Mouse (Mus musculus) bone marrow, adult 2 months (tissue): ENCODE measurements around the gene Nelfb. TPM values are rescaled to one million over a fixed set of nuclear protein-coding genes. Genes with fewer than 3 reads are reported as not detected.

Experiments
- H3K27ac ChIP-seq: fragments of 200-500 bp; 2 replicates; pipeline ENCODE4 v1.5.1; 2012; ENCODE audit warnings: low read depth, mild to moderate bottlenecking, control low read depth, inconsistent platforms, low read length; ENCODE audit not compliant: control insufficient read depth, poor library complexity, insufficient read depth
- H3K4me1 ChIP-seq: fragments of 200-500 bp; 2 replicates; pipeline ENCODE4 v1.6.1; 2011; ENCODE audit warnings: low read length; ENCODE audit not compliant: control insufficient read depth, insufficient read depth
- H3K4me3 ChIP-seq: fragments of 200-500 bp; replicated peaks from 2 replicates; pipeline ENCODE3; 2011; ENCODE audit warnings: mild to moderate bottlenecking, low read depth, low read length, control low read depth; ENCODE audit not compliant: control insufficient read depth
- CTCF ChIP-seq: fragments of 200-500 bp; IDR thresholded peaks from 2 replicates; pipeline ENCODE4 v1.5.1; 2011; ENCODE audit warnings: low read length, control low read depth; ENCODE audit not compliant: control insufficient read depth, insufficient read depth
- POLR2A ChIP-seq: fragments of 200-500 bp; IDR thresholded peaks from 2 replicates; pipeline ENCODE4 v1.6.1; 2011; ENCODE audit warnings: low read depth, mild to moderate bottlenecking, control low read depth, low read length, borderline replicate concordance; ENCODE audit not compliant: control insufficient read depth
- WGBS: fragments of 180-500 bp; shearing (Covaris S2); methylation state at CpG from one replicate; pipeline ENCODE4 v1.1.7; 2018; 5-methylcytosine and 5-hydroxymethylcytosine counted together
- polyA plus RNA-seq: library from polyadenylated mRNA; stranded (reverse); fragments of >200 nt; gene quantifications from 2 replicates; pipeline ENCODE4 v1.2.4, GENCODE M21; 2011; ENCODE audit warnings: low replicate concordance; ENCODE audit not compliant: missing spikeins, insufficient read depth, insufficient read length

Nelfb gene
- polyA plus RNA-seq, 1 experiment: 38.0 TPM

DNA sequence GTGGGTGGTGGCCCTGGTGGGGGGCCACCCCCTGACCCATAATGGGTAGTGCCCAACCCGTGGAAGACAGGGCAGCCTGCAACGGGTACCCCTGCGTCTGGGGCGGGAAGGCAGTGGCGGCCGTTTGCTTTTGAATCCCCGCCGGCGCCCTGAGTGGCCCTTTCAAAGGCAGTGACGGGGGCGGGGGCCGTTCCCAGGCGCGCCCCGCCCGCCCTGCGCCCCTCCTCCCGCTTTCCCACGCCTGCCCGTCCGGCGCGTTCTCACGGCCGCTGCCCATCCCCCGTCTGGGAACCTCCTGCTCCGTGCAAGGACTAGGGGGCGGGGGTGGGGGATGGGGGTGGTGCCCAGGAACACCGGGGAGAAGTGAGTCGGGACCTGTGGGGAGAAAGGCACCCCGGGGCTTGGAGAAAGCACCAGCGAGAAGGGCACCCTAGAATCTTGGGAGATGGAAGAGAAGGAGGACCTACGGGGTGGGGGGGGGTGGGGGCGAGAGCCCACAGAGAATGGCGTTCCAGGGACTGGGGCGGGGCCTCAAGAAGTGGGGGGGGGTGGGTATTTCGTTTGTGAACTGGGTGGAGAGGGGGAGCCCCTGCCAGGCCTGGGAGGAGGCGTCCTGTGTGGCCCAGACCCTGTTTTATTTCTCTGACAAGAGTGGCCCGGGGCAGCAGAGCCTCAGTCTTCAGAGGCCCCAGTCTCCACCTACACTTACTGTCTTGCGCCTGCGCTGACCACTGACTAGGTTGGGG lies 43.2 kb downstream of the Nelfb start:
- no peak overlapping the region; the same call in 1 of the 2 replicates for H3K27ac ChIP-seq

DNA sequence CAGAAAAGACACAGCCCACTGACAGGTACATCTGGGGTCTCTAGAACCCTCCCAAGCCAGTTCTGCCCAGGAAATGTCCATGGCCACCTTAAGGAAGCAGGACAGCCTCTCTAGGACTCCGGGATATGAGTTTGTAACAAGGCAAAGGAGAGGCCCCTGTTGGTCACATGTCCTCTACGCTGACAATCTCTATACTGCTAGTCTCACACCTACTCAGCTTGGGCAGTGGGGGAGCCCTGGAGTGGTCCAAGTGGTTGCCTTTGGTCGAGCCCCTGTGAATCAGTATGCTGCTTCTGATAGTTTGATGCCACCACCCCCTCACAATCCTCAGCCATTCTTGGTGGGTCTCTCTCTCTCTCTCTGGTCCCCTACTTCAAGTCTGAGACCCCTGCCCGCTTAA lies 43.8 kb downstream of the Nelfb start:
- WGBS: 46% methylated on average over 4 of the region's 4 CpGs
- Histone ChIP-seq H3K4me3 (no peak overlapping the region), H3K27ac (no peak overlapping the region; the same call in 1 of the 2 replicates), H3K4me1 (peaks cover 1% of the 10 kb centered on the region; the same call in 1 of the 2 replicates)
- TF ChIP-seq POLR2A (no peak), CTCF (no peak)

More for the DNA sequence above, 43.2 kb downstream of the Nelfb start:
- Histone ChIP-seq H3K4me1 (peaks cover 1% of the 10 kb centered on the region; the same call in 1 of the 2 replicates), H3K4me3 (no peak overlapping the region)
- TF ChIP-seq POLR2A (peak; percentile 13; the same call in 1 of the 2 replicates), CTCF (no peak)
- WGBS: 7% methylated on average over 40 of the region's 41 CpGs

DNA sequence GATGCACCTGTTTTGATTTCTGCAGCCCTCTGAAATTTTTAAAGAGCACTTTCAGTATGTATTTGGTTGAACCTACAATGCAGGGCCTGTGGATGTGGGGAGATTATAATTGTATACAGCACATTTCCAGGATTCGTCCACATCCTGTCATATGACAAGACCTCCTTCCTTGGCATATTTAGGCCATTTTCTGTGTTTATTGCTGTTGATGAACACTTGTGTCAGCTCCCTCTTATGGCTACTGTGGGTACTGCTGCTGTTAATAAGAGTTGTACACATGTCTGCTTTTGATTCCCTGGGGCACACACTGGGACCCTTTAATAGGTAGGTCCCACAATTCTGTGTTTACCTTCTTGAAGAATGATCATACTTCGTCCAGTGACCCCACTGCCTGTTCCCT lies 53.6 kb downstream of the Nelfb start:
- Histone ChIP-seq H3K27ac (no peak overlapping the region), H3K4me1 (no peaks in the 10 kb centered on the region), H3K4me3 (no peak overlapping the region)
- no peak for TF ChIP-seq POLR2A
- no peak for TF ChIP-seq CTCF
- 31% methylated on average over 2 of the region's 2 CpGs for WGBS

DNA sequence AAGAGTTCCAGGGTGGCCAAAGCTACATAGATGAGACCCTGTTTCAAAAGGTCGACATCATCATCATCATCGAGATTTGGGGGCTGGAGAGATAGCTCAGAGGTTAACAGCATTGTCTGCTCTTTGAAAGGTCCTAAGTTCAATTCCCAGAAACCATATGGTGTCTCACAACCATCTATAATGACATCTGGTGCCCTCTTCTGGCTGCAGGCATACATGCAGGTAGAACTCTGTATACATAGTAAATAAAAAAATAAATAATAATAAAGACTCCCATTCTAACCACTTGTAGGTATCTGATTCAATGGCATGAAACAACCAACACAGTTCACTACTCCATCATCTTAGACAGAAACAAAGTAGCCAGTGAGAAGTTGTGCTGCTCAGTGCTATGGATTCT lies 54.3 kb downstream of the Nelfb start:
- no peak overlapping the region for H3K27ac ChIP-seq
- H3K4me1 ChIP-seq: no peaks in the 10 kb centered on the region
- TF ChIP-seq POLR2A (no peak), CTCF (no peak)
- WGBS: 39% methylated on average over 2 of the region's 2 CpGs
- no peak overlapping the region for H3K4me3 ChIP-seq

DNA sequence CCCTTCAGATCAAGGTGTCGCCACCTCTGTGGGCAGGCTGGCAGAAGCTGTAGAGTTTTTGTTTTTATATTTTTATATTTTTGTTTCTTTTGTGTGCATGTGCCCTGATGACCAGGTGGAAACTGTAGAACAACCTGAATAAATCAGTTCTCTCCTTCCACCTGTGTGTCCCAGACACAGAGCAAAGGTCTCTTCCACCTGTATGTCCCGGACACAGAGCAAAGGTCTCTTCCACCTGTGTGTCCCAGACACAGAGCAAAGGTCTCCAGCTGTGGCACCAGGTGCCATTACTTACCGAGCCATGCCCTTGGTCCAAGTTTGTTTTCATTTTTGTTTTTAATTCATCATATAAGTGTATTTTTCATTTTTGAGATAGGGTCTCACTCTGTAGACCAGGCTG lies 55.1 kb downstream of the Nelfb start:
- H3K4me3 ChIP-seq: no peak overlapping the region
- 80% methylated on average over 3 of the region's 3 CpGs for WGBS
- H3K4me1 ChIP-seq: no peaks in the 10 kb centered on the region
- no peak for TF ChIP-seq POLR2A
- no peak for TF ChIP-seq CTCF
- H3K27ac ChIP-seq: no peak overlapping the region

DNA sequence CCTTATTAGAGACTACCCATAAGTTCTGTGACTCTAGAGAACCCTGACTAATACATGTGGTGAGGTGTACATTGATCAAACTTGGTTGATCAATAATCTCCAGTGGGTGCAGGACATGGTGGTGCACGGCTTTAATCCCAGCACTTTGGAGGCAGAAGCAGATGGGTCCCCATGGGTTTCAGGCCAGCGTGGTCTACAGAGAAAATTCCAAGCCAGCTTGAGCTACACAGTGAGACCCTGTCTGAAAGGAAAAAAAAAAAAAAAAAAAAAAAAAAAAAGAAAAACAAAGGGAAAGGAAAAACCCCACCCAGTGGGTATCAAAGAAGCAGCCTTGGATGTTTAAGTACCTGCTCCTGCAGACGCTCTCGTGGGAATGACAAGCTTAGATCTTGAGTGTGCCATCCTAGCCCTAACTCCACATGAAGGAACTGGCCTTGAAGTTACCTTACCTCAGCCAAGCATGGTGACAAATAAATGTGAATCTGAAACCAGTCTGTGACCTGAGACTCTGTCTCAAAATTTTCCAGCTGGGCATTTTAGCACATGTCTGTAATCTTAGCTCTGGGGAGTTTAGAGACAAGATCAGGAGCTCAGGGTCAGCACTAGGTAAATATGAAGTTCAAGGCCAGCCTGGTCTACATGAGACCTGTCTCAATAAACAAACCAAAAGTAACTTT lies 59.9 kb downstream of the Nelfb start:
- no peak overlapping the region for H3K27ac ChIP-seq
- 81% methylated on average over 4 of the region's 4 CpGs for WGBS
- H3K4me3 ChIP-seq: no peak overlapping the region
- no peak for TF ChIP-seq POLR2A
- TF ChIP-seq CTCF: no peak
- no peaks in the 10 kb centered on the region for H3K4me1 ChIP-seq

Other genes starting within 250 kb of the Nelfb start
- 6.4 and 15.3 TPM in 2 replicates for gene Dph7, start 249.1 kb downstream of the Nelfb start, polyA plus RNA-seq
- gene Mrpl41, start 236.4 kb downstream of the Nelfb start, polyA plus RNA-seq: 46.5 and 61.1 TPM in 2 replicates
- gene Pnpla7, start 235.5 kb downstream of the Nelfb start, polyA plus RNA-seq: 45.6 and 71.4 TPM in 2 replicates
- gene Nsmf, start 157.1 kb downstream of the Nelfb start, polyA plus RNA-seq: 11.3 and 28.2 TPM in 2 replicates
- gene Entpd8, start 131.2 kb downstream of the Nelfb start, polyA plus RNA-seq: not detected in 2 replicates
- gene Noxa1, start 116.3 kb downstream of the Nelfb start, polyA plus RNA-seq: not detected in 2 replicates
- gene Nrarp, start 30.7 kb downstream of the Nelfb start, polyA plus RNA-seq: 1.7 and 2.6 TPM in 2 replicates
- 3.9 and 8.9 TPM in 2 replicates for gene Tor4a, start 14.6 kb downstream of the Nelfb start, polyA plus RNA-seq
- not detected in 2 replicates for gene Stpg3, start 3.1 kb upstream of the Nelfb start, polyA plus RNA-seq
- gene Fam166a, start 7.3 kb upstream of the Nelfb start, polyA plus RNA-seq: not detected in 2 replicates
- 319 and 327 TPM in 2 replicates for gene Tubb4b, start 13.2 kb upstream of the Nelfb start, polyA plus RNA-seq
- not detected in 2 replicates for gene Slc34a3, start 22.9 kb upstream of the Nelfb start, polyA plus RNA-seq
- gene Rnf224, start 25.3 kb upstream of the Nelfb start, polyA plus RNA-seq: not detected in 2 replicates
- gene Rnf208, start 30.8 kb upstream of the Nelfb start, polyA plus RNA-seq: 3.1 and 4.2 TPM in 2 replicates
- not detected in 2 replicates for gene Cysrt1, start 31.0 kb upstream of the Nelfb start, polyA plus RNA-seq
- 9.9 and 22.3 TPM in 2 replicates for gene AL732309.1, start 35.4 kb upstream of the Nelfb start, polyA plus RNA-seq
- gene Tmem203, start 44.0 kb upstream of the Nelfb start, polyA plus RNA-seq: 5.0 and 15.6 TPM in 2 replicates
- gene Tprn, start 51.1 kb upstream of the Nelfb start, polyA plus RNA-seq: 1.4 and 17.5 TPM in 2 replicates
- 48.8 and 65.8 TPM in 2 replicates for gene Ssna1, start 60.9 kb upstream of the Nelfb start, polyA plus RNA-seq
- 20.1 and 34.3 TPM in 2 replicates for gene Anapc2, start 61.0 kb upstream of the Nelfb start, polyA plus RNA-seq
- not detected in 2 replicates for gene Tmem210, start 76.7 kb upstream of the Nelfb start, polyA plus RNA-seq
- not detected in 2 replicates for gene Lrrc26, start 78.4 kb upstream of the Nelfb start, polyA plus RNA-seq
- gene Grin1, start 107.7 kb upstream of the Nelfb start, polyA plus RNA-seq: 5.0 TPM in 1 of 2 replicates, not detected in the other
- gene Man1b1, start 120.8 kb upstream of the Nelfb start, polyA plus RNA-seq: 25.9 and 33.0 TPM in 2 replicates
- 22.8 and 29.5 TPM in 2 replicates for gene Dpp7, start 144.9 kb upstream of the Nelfb start, polyA plus RNA-seq
- gene Uap1l1, start 154.2 kb upstream of the Nelfb start, polyA plus RNA-seq: 20.1 and 62.6 TPM in 2 replicates
- gene Sapcd2, start 160.8 kb upstream of the Nelfb start, polyA plus RNA-seq: 13.7 and 27.3 TPM in 2 replicates
- 0.54 TPM in 1 of 2 replicates, not detected in the other for gene Entpd2, start 184.4 kb upstream of the Nelfb start, polyA plus RNA-seq
- gene Npdc1, start 187.9 kb upstream of the Nelfb start, polyA plus RNA-seq: 3.4 and 22.4 TPM in 2 replicates
- 3.4 and 17.9 TPM in 2 replicates for gene Fut7, start 211.8 kb upstream of the Nelfb start, polyA plus RNA-seq
- 5.0 and 15.0 TPM in 2 replicates for gene Abca2, start 217.2 kb upstream of the Nelfb start, polyA plus RNA-seq
- gene Clic3, start 245.3 kb upstream of the Nelfb start, polyA plus RNA-seq: not detected in 2 replicates
- 42.2 and 114 TPM in 2 replicates for gene Paxx, start 249.6 kb upstream of the Nelfb start, polyA plus RNA-seq